34 mouse cellular contexts compared by ENCODE assay signal in genomic region chr7:128201607-128202006, GRCm38 (mm10). TPM values are rescaled to one million over a fixed set of nuclear protein-coding genes. Genes with fewer than 3 reads are reported as not detected.
"Had no signal": no experiment of that assay in that cellular context is flagged by ENCODE, and none has a peak within 500 bp of the region (broad histone marks: within the 10 kb centered on the region; RNA-seq: fewer than 3 reads in every experiment).

No protein-coding gene starts in this region.

- H3K4me3 ChIP-seq: left cerebral cortex, adult 2 months; limb, embryonic 10.5 days; limb, embryonic 12.5 days; limb, embryonic 13.5 days; limb, embryonic 15.5 days; liver, embryonic 12.5 days; liver, embryonic 13.5 days; liver, embryonic 15.5 days; lung, embryonic 15.5 days; megakaryocyte, embryonic 14.5 days; midbrain, embryonic 10.5 days; midbrain, embryonic 12.5 days; midbrain, embryonic 13.5 days; midbrain, embryonic 15.5 days had no signal

- DNase-seq: left cerebral cortex, postnatal 4 days; liver; liver, embryonic 13.5 days; lung, adult 2 months; lung, embryonic 14.5 days; lung, postnatal 10 days; lung, postnatal 14 days; lung, postnatal 36 days; lung, postnatal 4 days; midbrain, embryonic 14.5 days had no signal

- H3K27me3 ChIP-seq: limb, embryonic 12.5 days; limb, embryonic 13.5 days; limb, embryonic 15.5 days; liver, embryonic 12.5 days; liver, embryonic 13.5 days; liver, embryonic 15.5 days; lung, embryonic 15.5 days; midbrain, embryonic 12.5 days; midbrain, embryonic 13.5 days; midbrain, embryonic 15.5 days had no signal

- H3K36me3 ChIP-seq: limb, embryonic 10.5 days; limb, embryonic 12.5 days; limb, embryonic 13.5 days; limb, embryonic 15.5 days; liver, embryonic 12.5 days; liver, embryonic 13.5 days; liver, embryonic 15.5 days; lung, embryonic 15.5 days; midbrain, embryonic 10.5 days; midbrain, embryonic 12.5 days; midbrain, embryonic 13.5 days; midbrain, embryonic 15.5 days had no signal

- H3K27ac ChIP-seq: left cerebral cortex, adult 2 months; limb, embryonic 10.5 days; limb, embryonic 12.5 days; limb, embryonic 13.5 days; limb, embryonic 15.5 days; liver, embryonic 12.5 days; liver, embryonic 13.5 days; liver, embryonic 14.5 days; liver, embryonic 15.5 days; lung, embryonic 15.5 days; macrophage; midbrain, embryonic 10.5 days; midbrain, embryonic 12.5 days; midbrain, embryonic 13.5 days; midbrain, embryonic 15.5 days had no signal

- H3K4me1 ChIP-seq: limb, embryonic 12.5 days; limb, embryonic 13.5 days; limb, embryonic 15.5 days; liver, embryonic 12.5 days; liver, embryonic 13.5 days; liver, embryonic 15.5 days; lung, embryonic 15.5 days; midbrain, embryonic 10.5 days; midbrain, embryonic 12.5 days; midbrain, embryonic 13.5 days; midbrain, embryonic 15.5 days had no signal

- H3K4me2 ChIP-seq: limb, embryonic 12.5 days; limb, embryonic 13.5 days; limb, embryonic 15.5 days; liver, embryonic 11.5 days; liver, embryonic 12.5 days; liver, embryonic 13.5 days; liver, embryonic 15.5 days; lung, embryonic 14.5 days; lung, embryonic 15.5 days; midbrain, embryonic 11.5 days; midbrain, embryonic 12.5 days; midbrain, embryonic 13.5 days; midbrain, embryonic 15.5 days had no signal

RNA-seq across cellular contexts. Expression of gene Cox6a2, which starts 4.6 kb away (rescaled TPM):
- total RNA-seq: midbrain, postnatal 0 days had no signal
- polyA plus RNA-seq: midbrain, embryonic 10.5 days; midbrain, embryonic 11.5 days; midbrain, embryonic 12.5 days; midbrain, embryonic 13.5 days; midbrain, embryonic 14.5 days; midbrain, embryonic 15.5 days had no signal

RNA-seq across cellular contexts. Expression of gene Tgfb1i1, which starts 45.0 kb away (rescaled TPM):
- total RNA-seq: monocyte, adult 5-6 weeks had no signal

RNA-seq across cellular contexts. Expression of gene Itgad, which starts 47.4 kb away (rescaled TPM):
- total RNA-seq: left cerebral cortex, adult 18-20 months; left cerebral cortex, adult 2 months; left cerebral cortex, postnatal 14 days; midbrain, postnatal 0 days had no signal
- polyA plus RNA-seq: limb, embryonic 10.5 days; limb, embryonic 11.5 days; limb, embryonic 12.5 days; limb, embryonic 13.5 days; limb, embryonic 14.5 days; limb, embryonic 15.5 days; liver, embryonic 11.5 days; liver, embryonic 12.5 days; liver, embryonic 13.5 days; lung, embryonic 14.5 days; midbrain, embryonic 11.5 days; midbrain, embryonic 12.5 days; midbrain, embryonic 13.5 days; midbrain, embryonic 14.5 days; midbrain, embryonic 15.5 days; midbrain, embryonic 16.5 days; midbrain, postnatal 0 days had no signal
